In genomic region chr4:40828910-40829309, GRCm38 (mm10) we compare ENCODE assay signal across 8 mouse cellular contexts. TPM values are rescaled to one million over a fixed set of nuclear protein-coding genes. Genes with fewer than 3 reads are reported as not detected.
A peak's percentile ranks its signal among the peaks of the same experiment; 100 is the strongest.
DNase-seq lines count a peak whose midpoint lies in the region; ATAC-seq and TF ChIP-seq lines count a peak whose summit lies in the region.
"Had no signal": no experiment of that assay in that cellular context is flagged by ENCODE, and none has a peak within 500 bp of the region (broad histone marks: within the 10 kb centered on the region; RNA-seq: fewer than 3 reads in every experiment).

No protein-coding gene starts in this region.

- no peaks in the 10 kb centered on the region for H3K36me3 ChIP-seq in kidney, adult 2 months (ENCODE audit: control insufficient read depth, insufficient read depth, low read length)
- H3K36me3 ChIP-seq in lung, embryonic 16.5 days (ENCODE audit: control insufficient read depth, insufficient read depth, low read length): 0 out of 2 replicates have a peak, but pooled peaks cover 4% of the 10 kb centered on the region
- H3K36me3 ChIP-seq in midbrain, embryonic 15.5 days (replicated peaks): no peaks in the 10 kb centered on the region

- no peak for TF ChIP-seq POLR2A in kidney, adult 2 months (IDR thresholded peaks at IDR 0.05; ENCODE audit: low read depth, low read length)

- TF ChIP-seq CTCF in gastrocnemius, adult 2 months (IDR thresholded peaks at IDR 0.05): no peak
- no peak for TF ChIP-seq CTCF in kidney, adult 2 months (conservative IDR thresholded peaks at IDR 0.05; ENCODE audit: insufficient read depth, insufficient read length, low read depth, low read length)

- peak; percentile 93 for ATAC-seq in lung, embryonic 16.5 days (ENCODE audit: low read depth)
- no peak for ATAC-seq in midbrain, embryonic 15.5 days (replicated peaks)

- no peak overlapping the region for H3K9ac ChIP-seq in lung, embryonic 16.5 days (ENCODE audit: low read length)
- no peak overlapping the region for H3K9ac ChIP-seq in midbrain, embryonic 15.5 days

- intact Hi-C loops in gastrocnemius, adult 2 months (cut with DNase I): no loop called here

- H3K27me3 ChIP-seq in kidney, adult 2 months (replicated peaks; ENCODE audit: control insufficient read depth, insufficient read depth, low read length): no peaks in the 10 kb centered on the region
- no peaks in the 10 kb centered on the region for H3K27me3 ChIP-seq in lung, embryonic 16.5 days (ENCODE audit: control insufficient read depth, insufficient read depth, low read depth, low read length)
- H3K27me3 ChIP-seq in midbrain, embryonic 15.5 days (replicated peaks): no peaks in the 10 kb centered on the region

- no peak overlapping the region for H3K4me3 ChIP-seq in gastrocnemius, adult 2 months
- no peak overlapping the region for H3K4me3 ChIP-seq in kidney, adult 2 months (ENCODE audit: insufficient read depth, low read depth, low read length)
- H3K4me3 ChIP-seq in lung, embryonic 16.5 days (ENCODE audit: low read length): no peak overlapping the region
- no peak overlapping the region for H3K4me3 ChIP-seq in midbrain, embryonic 15.5 days
- H3K4me3 ChIP-seq: myocyte had no signal

- 43% methylated on average over 7 of the region's 7 CpGs for WGBS in kidney, adult 2 months
- 34% methylated on average over 7 of the region's 7 CpGs for WGBS in lung, embryonic 16.5 days
- WGBS in midbrain, embryonic 15.5 days: 82% methylated on average over 7 of the region's 7 CpGs

- no peak overlapping the region for H3K4me2 ChIP-seq in lung, embryonic 16.5 days (ENCODE audit: low read depth, low read length)
- H3K4me2 ChIP-seq in midbrain, embryonic 15.5 days: no peak overlapping the region

- peaks cover 36% of the 10 kb centered on the region for H3K4me1 ChIP-seq in kidney, adult 2 months (ENCODE audit: control insufficient read depth, insufficient read depth, low read length)
- peaks cover 9% of the 10 kb centered on the region; the same call in 1 of the 2 replicates for H3K4me1 ChIP-seq in lung, embryonic 16.5 days (replicated peaks; ENCODE audit: control insufficient read depth, insufficient read depth, low read length)
- H3K4me1 ChIP-seq in midbrain, embryonic 15.5 days: no peaks in the 10 kb centered on the region

- H3K27ac ChIP-seq in gastrocnemius, adult 2 months: peak overlapping the region; percentile 59
- H3K27ac ChIP-seq in kidney, adult 2 months (ENCODE audit: insufficient read depth, low read depth, low read length): peak overlapping the region; percentile 67; the same call in 1 of the 2 replicates
- H3K27ac ChIP-seq in lung, embryonic 16.5 days (ENCODE audit: low read length): peak overlapping the region; percentile 74; the same call in 1 of the 2 replicates
- H3K27ac ChIP-seq in midbrain, embryonic 15.5 days: no peak overlapping the region

- peak; percentile 85 for DNase-seq in adrenal gland, adult 8-10 months
- DNase-seq in gastrocnemius, adult 2 months: peak; percentile 85
- DNase-seq in kidney, adult 2 months: peak; percentile 93
- no peak for DNase-seq in right cerebral cortex, postnatal 4 days
- DNase-seq in layer of hippocampus, postnatal 10 days (ENCODE audit: low spot score in 2 of 2): no peak

- H3K9me3 ChIP-seq in lung, embryonic 16.5 days (ENCODE audit: control insufficient read depth, low read length): no peaks in the 10 kb centered on the region
- H3K9me3 ChIP-seq in midbrain, embryonic 15.5 days: no peaks in the 10 kb centered on the region

RNA-seq across cellular contexts. Expression of gene B4galt1, which starts 24.9 kb away (rescaled TPM):
- 10 to 100 TPM; 58.8 to 94.7 (median 64.4) TPM for total RNA-seq in adrenal gland, adult 8-10 months (2022)
- 10 to 100 TPM; 30.5 to 42.2 TPM for total RNA-seq in gastrocnemius, adult 2 months (2021)
- 20.1 and 22.2 TPM in 2 replicates for polyA plus RNA-seq in kidney, adult 2 months (2012; rRNA removed)
- polyA plus RNA-seq in lung, embryonic 16.5 days (2015; fragmentation: Nextera tagmentation; extraction: Ambion mirVana): 75.4 and 79.0 TPM in 2 replicates
- 7.5 and 7.8 TPM in 2 replicates for polyA plus RNA-seq in midbrain, embryonic 15.5 days (2015; fragmentation: Nextera tagmentation; extraction: Ambion mirVana)
- total RNA-seq in layer of hippocampus, postnatal 10 days (2021): 1 to 10 TPM; 6.5 to 7.0 TPM

Comparison
In these comparisons a context has a peak if more than half of its experiments do, and no peak if none do; other contexts are left out.
1. DNase-seq: peak in adrenal gland, adult 8-10 months (single experiment), gastrocnemius, adult 2 months (single experiment) and kidney, adult 2 months (single experiment); none in right cerebral cortex, postnatal 4 days (single experiment) and layer of hippocampus, postnatal 10 days (0 of 2).